ENCODE assay signal across 8 mouse cellular contexts in genomic region chr2:164786388-164786885, GRCm38 (mm10). TPM values are rescaled to one million over a fixed set of nuclear protein-coding genes. Genes with fewer than 3 reads are reported as not detected.
DNase-seq lines count a peak whose midpoint lies in the region; ATAC-seq lines count a peak whose summit lies in the region.

No protein-coding gene starts in this region.

- no peaks in the 10 kb centered on the region for H3K27me3 ChIP-seq in kidney, embryonic 16.5 days (ENCODE audit: insufficient read depth, low read length)
- H3K27me3 ChIP-seq in hindbrain, embryonic 16.5 days (replicated peaks; ENCODE audit: control insufficient read depth, insufficient read depth, low read length): no peaks in the 10 kb centered on the region

- ATAC-seq in kidney, embryonic 16.5 days (ENCODE audit: low FRiP score, low TSS enrichment): no peak; the same call in none of the 2 replicates
- ATAC-seq in hindbrain, embryonic 16.5 days: peak; percentile 9; the same call in 1 of the 2 replicates

- peaks cover 25% of the 10 kb centered on the region for H3K4me1 ChIP-seq in kidney, embryonic 16.5 days (ENCODE audit: insufficient read depth, low read length)
- H3K4me1 ChIP-seq in hindbrain, embryonic 16.5 days (ENCODE audit: control insufficient read depth, insufficient read depth, low read depth, low read length): peaks cover 17% of the 10 kb centered on the region

- H3K9me3 ChIP-seq in kidney, embryonic 16.5 days (ENCODE audit: low read length): no peaks in the 10 kb centered on the region
- no peaks in the 10 kb centered on the region for H3K9me3 ChIP-seq in hindbrain, embryonic 16.5 days (ENCODE audit: control insufficient read depth, low read length)

- H3K79me2 ChIP-seq in macrophage (ENCODE audit: inconsistent target): no peaks in the 10 kb centered on the region

- peaks cover 6% of the 10 kb centered on the region; the same call in 1 of the 2 replicates for H3K36me3 ChIP-seq in kidney, embryonic 16.5 days (ENCODE audit: insufficient read depth, low read length)
- H3K36me3 ChIP-seq in hindbrain, embryonic 16.5 days (ENCODE audit: control insufficient read depth, insufficient read depth, low read length): no peaks in the 10 kb centered on the region
- peaks cover 15% of the 10 kb centered on the region for H3K36me3 ChIP-seq in macrophage (ENCODE audit: inconsistent target)

- peak overlapping the region; percentile 85 for H3K9ac ChIP-seq in kidney, embryonic 16.5 days (replicated peaks; ENCODE audit: low read length)
- H3K9ac ChIP-seq in hindbrain, embryonic 16.5 days (ENCODE audit: low read depth, low read length): peak overlapping the region; percentile 82

- H3K4me2 ChIP-seq in kidney, embryonic 16.5 days (replicated peaks; ENCODE audit: low read depth, low read length): peak overlapping the region; percentile 88
- peak overlapping the region; percentile 86 for H3K4me2 ChIP-seq in hindbrain, embryonic 16.5 days (ENCODE audit: low read length)

- peak overlapping the region; percentile 91; the same call in 1 of the 2 replicates for H3K27ac ChIP-seq in kidney, embryonic 16.5 days (ENCODE audit: low read length)
- H3K27ac ChIP-seq in hindbrain, embryonic 16.5 days (ENCODE audit: low read depth, low read length): peak overlapping the region; percentile 83
- H3K27ac ChIP-seq in macrophage: no peak overlapping the region

- no peak for DNase-seq in kidney, postnatal 14 days
- DNase-seq in embryo, embryonic 9.5 days (ENCODE audit: extremely low spot score): peak; percentile 38
- DNase-seq in urinary bladder, postnatal 10 days (ENCODE audit: low spot score): no peak
- no peak for DNase-seq in right cerebral cortex, adult 18-20 months
- DNase-seq in spleen, postnatal 14 days (ENCODE audit: low spot score in 2 of 2): no peak

- 7% methylated on average over 15 of the region's 15 CpGs for WGBS in kidney, embryonic 16.5 days
- WGBS in hindbrain, embryonic 16.5 days: 9% methylated on average over 15 of the region's 15 CpGs
- 20% methylated on average over 14 of the region's 15 CpGs for WGBS in macrophage (ENCODE audit: missing documents)

- H3K4me3 ChIP-seq in kidney, embryonic 16.5 days (ENCODE audit: low read length): peak overlapping the region; percentile 69
- H3K4me3 ChIP-seq in hindbrain, embryonic 16.5 days (ENCODE audit: low read length): peak overlapping the region; percentile 60
- peak overlapping the region; percentile 30 for H3K4me3 ChIP-seq in macrophage (ENCODE audit: inconsistent target)

RNA-seq across cellular contexts. Expression of gene Snx21, which starts 0.8 kb away (rescaled TPM):
- 22.7 and 25.2 TPM in 2 replicates for polyA plus RNA-seq in kidney, embryonic 16.5 days (2015; fragmentation: Nextera tagmentation; extraction: Ambion mirVana)
- polyA plus RNA-seq in hindbrain, embryonic 16.5 days (2015; fragmentation: Nextera tagmentation; extraction: Ambion mirVana): 45.3 and 47.5 TPM in 2 replicates
- 10 to 100 TPM in 14 of 26 experiments, 1 to 10 TPM in 12; 2.6 to 40.5 (median 11.0) TPM for total RNA-seq in macrophage (2018; cell fraction: chromatin; rRNA removed)
- 10 to 100 TPM in 2 of 26 experiments, 1 to 10 TPM in 24; 3.7 to 10.5 (median 6.8) TPM for total RNA-seq in macrophage (2018; cell fraction: cytosol; rRNA removed)
- 10 to 100 TPM in 8 of 26 experiments, 1 to 10 TPM in 18; 2.4 to 25.0 (median 5.7) TPM for total RNA-seq in macrophage (2018; cell fraction: nucleus; rRNA removed)
- 7.1 to 8.5 TPM (median 7.3 TPM) in 3 replicates for polyA plus RNA-seq in macrophage (2018)

RNA-seq across cellular contexts. Expression of gene Tnnc2, which starts 6.7 kb away (rescaled TPM):
- polyA plus RNA-seq in kidney, embryonic 16.5 days (2015; fragmentation: Nextera tagmentation; extraction: Ambion mirVana): 21.0 and 22.3 TPM in 2 replicates
- polyA plus RNA-seq in hindbrain, embryonic 16.5 days (2015; fragmentation: Nextera tagmentation; extraction: Ambion mirVana): 0.68 and 44.8 TPM in 2 replicates
- total RNA-seq in macrophage (2018; cell fraction: chromatin; rRNA removed): 1 to 10 TPM in 2 of 26 experiments, not detected in 24; 1.5 to 1.7 TPM
- total RNA-seq in macrophage (2018; cell fraction: cytosol; rRNA removed): not detected
- 1 to 10 TPM in 1 of 26 experiments, not detected in 25; 1.0 TPM for total RNA-seq in macrophage (2018; cell fraction: nucleus; rRNA removed)
- not detected in 3 replicates for polyA plus RNA-seq in macrophage (2018)

RNA-seq across cellular contexts. Expression of gene Ube2c, which starts 16.7 kb away (rescaled TPM):
- polyA plus RNA-seq in kidney, embryonic 16.5 days (2015; fragmentation: Nextera tagmentation; extraction: Ambion mirVana): 449 and 509 TPM in 2 replicates
- polyA plus RNA-seq in hindbrain, embryonic 16.5 days (2015; fragmentation: Nextera tagmentation; extraction: Ambion mirVana): 69.0 and 75.0 TPM in 2 replicates
- total RNA-seq in macrophage (2018; cell fraction: chromatin; rRNA removed): 1 to 10 TPM in 9 of 26 experiments, under 1 TPM in 1, not detected in 16; 0.94 to 5.8 (median 2.1) TPM
- 10 to 100 TPM in 3 of 26 experiments, 1 to 10 TPM in 23; 1.0 to 15.5 (median 4.5) TPM for total RNA-seq in macrophage (2018; cell fraction: cytosol; rRNA removed)
- total RNA-seq in macrophage (2018; cell fraction: nucleus; rRNA removed): 1 to 10 TPM in 13 of 26 experiments, under 1 TPM in 6, not detected in 7; 0.57 to 4.0 (median 1.4) TPM
- polyA plus RNA-seq in macrophage (2018): 1.7 to 21.7 TPM (median 12.8 TPM) in 3 replicates

RNA-seq across cellular contexts. Expression of gene Acot8, which starts 18.2 kb away (rescaled TPM):
- 27.3 and 30.8 TPM in 2 replicates for polyA plus RNA-seq in kidney, embryonic 16.5 days (2015; fragmentation: Nextera tagmentation; extraction: Ambion mirVana)
- 22.2 TPM in 2 replicates for polyA plus RNA-seq in hindbrain, embryonic 16.5 days (2015; fragmentation: Nextera tagmentation; extraction: Ambion mirVana)
- 10 to 100 TPM; 13.2 to 88.3 (median 46.7) TPM for total RNA-seq in macrophage (2018; cell fraction: chromatin; rRNA removed)
- 10 to 100 TPM; 10.1 to 25.7 (median 18.6) TPM for total RNA-seq in macrophage (2018; cell fraction: cytosol; rRNA removed)
- total RNA-seq in macrophage (2018; cell fraction: nucleus; rRNA removed): 10 to 100 TPM in 25 of 26 experiments, 1 to 10 TPM in 1; 10.0 to 45.4 (median 28.2) TPM
- polyA plus RNA-seq in macrophage (2018): 9.7 to 17.7 TPM (median 17.1 TPM) in 3 replicates

RNA-seq across cellular contexts. Expression of gene Zswim3, which starts 18.5 kb away (rescaled TPM):
- polyA plus RNA-seq in kidney, embryonic 16.5 days (2015; fragmentation: Nextera tagmentation; extraction: Ambion mirVana): 10.6 and 11.9 TPM in 2 replicates
- 16.4 and 17.1 TPM in 2 replicates for polyA plus RNA-seq in hindbrain, embryonic 16.5 days (2015; fragmentation: Nextera tagmentation; extraction: Ambion mirVana)
- total RNA-seq in macrophage (2018; cell fraction: chromatin; rRNA removed): 1 to 10 TPM in 22 of 26 experiments, under 1 TPM in 4; 0.50 to 7.0 (median 3.2) TPM
- 1 to 10 TPM in 22 of 26 experiments, under 1 TPM in 4; 0.65 to 4.2 (median 2.9) TPM for total RNA-seq in macrophage (2018; cell fraction: cytosol; rRNA removed)
- total RNA-seq in macrophage (2018; cell fraction: nucleus; rRNA removed): 1 to 10 TPM in 25 of 26 experiments, under 1 TPM in 1; 0.78 to 7.5 (median 2.9) TPM
- polyA plus RNA-seq in macrophage (2018): 3.3 to 3.6 TPM (median 3.4 TPM) in 3 replicates
